Mouse (Mus musculus) limb, embryonic 11.5 days (tissue): ENCODE results near the gene Tns1. TPM values are rescaled to one million over a fixed set of nuclear protein-coding genes. Genes with fewer than 3 reads are reported as not detected.
A peak's percentile ranks its signal among the peaks of the same experiment; 100 is the strongest.

ENCODE experiments used
- ATAC-seq: fragments of 200-750 bp; cut with Nextera tagmentation; 2 replicates; pipeline ENCODE4 v1.8.0; 2017; ENCODE audit warnings: low read depth; ENCODE audit not compliant: insufficient number of reproducible peaks, low FRiP score, low TSS enrichment
- DNase-seq: peaks from one replicate; pipeline ENCODE4 v3.0.0-alpha.2; 2015; ENCODE audit warnings: low spot score
- H3K27ac ChIP-seq: fragments of 300-500 bp; sonication (generic); replicated peaks from 2 replicates; pipeline ENCODE4 v1.5.1; 2014; ENCODE audit warnings: low read depth, mild to moderate bottlenecking, low read length
- H3K27me3 ChIP-seq: fragments of 300-500 bp; sonication (generic); 2 replicates; pipeline ENCODE4 v1.6.1; 2014; ENCODE audit warnings: mild to moderate bottlenecking, low read length, mixed read lengths; ENCODE audit not compliant: control insufficient read depth, insufficient read depth
- H3K36me3 ChIP-seq: fragments of 300-500 bp; sonication (generic); 2 replicates; pipeline ENCODE4 v1.6.1; 2014; ENCODE audit warnings: mild to moderate bottlenecking, low read length, moderate library complexity, mixed read lengths; ENCODE audit not compliant: control insufficient read depth, insufficient read depth
- H3K4me1 ChIP-seq: fragments of 300-500 bp; sonication (generic); 2 replicates; pipeline ENCODE4 v1.6.1; 2014; ENCODE audit warnings: low read length, mixed read lengths; ENCODE audit not compliant: control insufficient read depth, insufficient read depth
- H3K4me2 ChIP-seq: fragments of 300-500 bp; sonication (generic); 2 replicates; pipeline ENCODE4 v1.6.1; 2014; ENCODE audit warnings: low read depth, mild to moderate bottlenecking, moderate library complexity; ENCODE audit not compliant: severe bottlenecking
- H3K4me3 ChIP-seq: fragments of 300-500 bp; sonication (generic); 2 replicates; pipeline ENCODE4 v1.5.1; 2014; ENCODE audit warnings: low read depth, low read length
- H3K9ac ChIP-seq: fragments of 300-500 bp; sonication (generic); 2 replicates; pipeline ENCODE4 v1.6.1; 2014; ENCODE audit warnings: mild to moderate bottlenecking, low read length
- H3K9me3 ChIP-seq: fragments of 300-500 bp; sonication (generic); 2 replicates; pipeline ENCODE4 v1.6.1; 2016; ENCODE audit warnings: low read length; ENCODE audit not compliant: control insufficient read depth
- WGBS: fragments of 180-500 bp; shearing (Covaris S2); extraction: QIAGEN DNeasy Blood & Tissue Kit; methylation state at CpG from one replicate; pipeline ENCODE4 v1.1.7; 2014; 5-methylcytosine and 5-hydroxymethylcytosine counted together
- polyA plus RNA-seq: library from polyadenylated mRNA; unstranded; fragments of >200 nt; fragmentation: Nextera tagmentation; extraction: Ambion mirVana; gene quantifications from 2 replicates; pipeline ENCODE4 v1.2.1, GENCODE M21; 2014

Tns1 gene
- polyA plus RNA-seq, 1 experiment from 2014 or later: 36.9 TPM

- no peak overlapping the region for H3K4me2 ChIP-seq
- 74% methylated on average over 3 of the region's 3 CpGs for WGBS
- no peaks in the 10 kb centered on the region for H3K4me1 ChIP-seq
- H3K27ac ChIP-seq: no peak overlapping the region
- H3K9ac ChIP-seq: no peak overlapping the region
- H3K27me3 ChIP-seq: no peaks in the 10 kb centered on the region
- no peak for ATAC-seq
- H3K36me3 ChIP-seq: peaks cover 6% of the 10 kb centered on the region
- DNase-seq: no peak
- H3K9me3 ChIP-seq: no peaks in the 10 kb centered on the region
- no peak overlapping the region for H3K4me3 ChIP-seq
Observed at GRCm38 (mm10) chr1:73979214-73979613, 145.0 kb downstream of the Tns1 start.

- Histone ChIP-seq H3K27ac (no peak overlapping the region), H3K9ac (no peak overlapping the region), H3K4me2 (no peak overlapping the region), H3K4me3 (no peak overlapping the region), H3K4me1 (peaks cover 4% of the 10 kb centered on the region; the same call in 1 of the 2 replicates), H3K36me3 (peaks cover 6% of the 10 kb centered on the region), H3K9me3 (no peaks in the 10 kb centered on the region), H3K27me3 (no peaks in the 10 kb centered on the region)
- DNase-seq: no peak
- no peak for ATAC-seq
- WGBS: 100% methylated on average over 1 of the region's 1 CpGs
Observed at GRCm38 (mm10) chr1:73978576-73978975, 145.7 kb downstream of the Tns1 start.

- Histone ChIP-seq H3K9ac (no peak overlapping the region), H3K4me1 (peaks cover 23% of the 10 kb centered on the region), H3K27ac (no peak overlapping the region), H3K4me3 (no peak overlapping the region), H3K27me3 (no peaks in the 10 kb centered on the region), H3K4me2 (no peak overlapping the region), H3K36me3 (no peaks in the 10 kb centered on the region), H3K9me3 (no peaks in the 10 kb centered on the region)
- ATAC-seq (no peak), DNase-seq (no peak)
- WGBS: 57% methylated on average over 9 of the region's 9 CpGs
Observed at GRCm38 (mm10) chr1:73973992-73974391, 150.3 kb downstream of the Tns1 start.

- Histone ChIP-seq H3K27me3 (no peaks in the 10 kb centered on the region), H3K36me3 (no peaks in the 10 kb centered on the region; the same call in 1 of the 2 replicates), H3K4me1 (peaks cover 33% of the 10 kb centered on the region), H3K9me3 (no peaks in the 10 kb centered on the region), H3K4me2 (no peak overlapping the region), H3K9ac (no peak overlapping the region), H3K27ac (no peak overlapping the region), H3K4me3 (no peak overlapping the region)
- ATAC-seq (no peak), DNase-seq (no peak)
- 46% methylated on average over 5 of the region's 5 CpGs for WGBS
Observed at GRCm38 (mm10) chr1:73972726-73973125, 151.5 kb downstream of the Tns1 start.

DNA sequence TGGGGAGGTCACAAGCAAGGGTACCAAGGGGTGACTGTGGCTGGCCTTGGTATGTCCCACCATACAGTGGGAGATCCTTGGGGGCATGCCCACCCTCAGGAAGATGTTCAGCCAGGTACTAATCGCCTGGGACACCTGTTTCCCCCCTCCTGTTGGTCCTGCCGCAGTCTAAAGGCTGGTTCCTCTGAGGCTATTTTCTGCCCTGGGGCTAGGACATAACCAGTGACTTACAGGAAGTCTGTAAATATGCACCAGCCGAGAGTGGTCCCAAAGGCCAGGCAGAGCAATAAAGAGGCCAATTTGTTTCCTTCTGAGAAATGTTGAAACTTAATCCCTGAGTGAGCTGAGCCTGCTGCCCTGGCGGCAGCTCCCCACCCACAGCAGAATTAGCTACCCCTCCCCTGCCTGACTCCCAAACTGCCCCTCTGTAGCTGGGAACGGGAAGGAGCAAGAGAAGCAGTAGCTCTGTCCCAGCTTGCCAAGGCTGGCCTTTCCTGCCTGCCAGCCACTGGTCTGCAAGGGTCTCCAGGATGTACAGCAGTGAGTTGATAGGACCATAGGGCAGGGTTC is 154.0 kb downstream of the Tns1 start:
- Histone ChIP-seq H3K9ac (no peak overlapping the region), H3K9me3 (no peaks in the 10 kb centered on the region), H3K4me2 (peak overlapping the region; percentile 12; the same call in 1 of the 2 replicates), H3K4me1 (peaks cover 41% of the 10 kb centered on the region), H3K4me3 (no peak overlapping the region), H3K27me3 (no peaks in the 10 kb centered on the region), H3K27ac (peak overlapping the region; percentile 52; the same call in 1 of the 2 replicates), H3K36me3 (no peaks in the 10 kb centered on the region; the same call in 1 of the 2 replicates)
- DNase-seq (peak; percentile 64), ATAC-seq (peak; percentile 54; the same call in 1 of the 2 replicates)
- WGBS: 1% methylated on average over 5 of the region's 5 CpGs

DNA sequence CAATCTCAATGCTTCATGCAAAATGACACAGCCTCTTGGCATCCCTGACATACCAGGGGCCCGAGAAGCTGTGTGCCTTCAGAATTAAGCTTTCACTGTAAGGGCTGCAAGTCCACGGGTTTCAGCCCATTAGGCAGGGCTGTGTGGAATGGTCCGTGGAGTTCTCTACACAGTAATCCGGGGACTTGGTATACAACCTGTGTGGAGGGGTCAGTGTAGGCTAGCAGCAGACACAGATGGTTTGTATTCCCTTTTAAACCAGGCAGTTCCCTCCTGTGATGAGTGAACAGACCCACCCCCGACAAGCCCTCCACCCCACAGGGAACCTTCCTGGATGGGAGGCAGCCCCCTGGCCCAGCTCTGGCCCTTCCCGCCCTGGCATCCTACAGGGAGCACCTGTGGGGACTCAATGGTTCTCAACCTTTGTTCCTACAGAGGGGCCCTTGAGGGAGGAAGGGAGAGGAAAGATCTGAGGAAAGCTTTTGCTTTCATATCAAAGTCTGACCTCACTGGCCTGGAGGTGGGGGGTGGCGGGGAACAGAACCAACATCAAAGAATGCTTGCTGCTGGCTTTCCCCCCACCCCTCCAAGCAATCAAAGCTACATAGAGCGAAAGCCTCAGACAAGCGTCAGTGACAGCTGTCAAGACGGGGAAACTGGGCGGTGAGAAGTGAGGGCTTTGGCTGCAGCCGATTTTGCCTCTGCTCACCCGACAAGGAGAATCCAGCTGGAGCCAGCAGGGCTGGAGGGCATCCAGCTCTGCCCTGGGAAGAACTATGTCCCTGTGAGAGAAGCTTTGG is 155.3 kb downstream of the Tns1 start:
- WGBS: 5% methylated on average over 13 of the region's 13 CpGs
- peak; percentile 44 for DNase-seq

GRCm38 (mm10) chr1:73966411-73967238 is 157.6 kb downstream of the Tns1 start:
- no peak overlapping the region for H3K9ac ChIP-seq
- no peak for ATAC-seq
- no peaks in the 10 kb centered on the region; the same call in 1 of the 2 replicates for H3K36me3 ChIP-seq
- no peak overlapping the region for H3K27ac ChIP-seq
- no peak overlapping the region for H3K4me3 ChIP-seq
- no peak overlapping the region for H3K4me2 ChIP-seq
- peaks cover 54% of the 10 kb centered on the region for H3K4me1 ChIP-seq
- DNase-seq: no peak
- 64% methylated on average over 12 of the region's 12 CpGs for WGBS
- H3K27me3 ChIP-seq: no peaks in the 10 kb centered on the region
- H3K9me3 ChIP-seq: no peaks in the 10 kb centered on the region

More for the DNA sequence above, 155.3 kb downstream of the Tns1 start:
- H3K27me3 ChIP-seq: no peaks in the 10 kb centered on the region
- no peak for ATAC-seq
- 0 out of 2 replicates have a peak overlapping the region, but pooled peaks have one; percentile 21 for H3K27ac ChIP-seq
- no peak overlapping the region for H3K4me3 ChIP-seq
- H3K4me2 ChIP-seq: no peak overlapping the region; the same call in 1 of the 2 replicates
- H3K9me3 ChIP-seq: no peaks in the 10 kb centered on the region
- H3K9ac ChIP-seq: no peak overlapping the region
- H3K4me1 ChIP-seq: peaks cover 41% of the 10 kb centered on the region
- no peaks in the 10 kb centered on the region; the same call in 1 of the 2 replicates for H3K36me3 ChIP-seq

DNA sequence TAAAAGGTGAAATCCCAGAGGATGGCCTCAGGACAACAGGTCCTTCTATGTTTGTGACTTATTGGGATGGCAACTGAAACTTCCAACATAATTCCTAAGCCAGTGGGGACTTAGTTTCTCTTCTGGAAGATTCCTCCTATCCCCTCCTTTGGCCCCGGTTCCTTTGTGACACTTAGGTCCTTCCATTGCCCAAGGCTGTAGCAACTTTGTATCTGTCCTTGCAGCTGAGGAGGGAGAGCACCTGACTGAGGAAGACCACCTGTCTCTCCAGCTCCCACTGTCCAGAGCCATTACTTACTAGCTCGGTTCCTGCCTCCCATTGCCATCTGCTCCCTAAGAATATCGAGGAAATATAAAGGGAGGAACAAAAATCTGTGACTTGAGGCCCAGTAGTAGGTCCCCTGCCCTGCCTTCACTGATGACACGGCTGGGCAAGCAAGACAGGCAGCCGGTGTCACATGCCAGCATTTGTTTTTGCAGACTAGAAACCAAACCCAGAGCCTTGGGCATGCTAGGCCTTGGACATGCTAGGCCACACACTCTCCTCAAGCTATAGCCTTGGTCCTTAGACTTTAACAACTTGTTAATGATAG is 160.0 kb downstream of the Tns1 start:
- H3K9me3 ChIP-seq: no peaks in the 10 kb centered on the region
- no peaks in the 10 kb centered on the region for H3K27me3 ChIP-seq
- H3K4me3 ChIP-seq: no peak overlapping the region
- no peaks in the 10 kb centered on the region; the same call in 1 of the 2 replicates for H3K36me3 ChIP-seq
- H3K9ac ChIP-seq: no peak overlapping the region
- no peak for ATAC-seq
- H3K4me1 ChIP-seq: peaks cover 41% of the 10 kb centered on the region
- WGBS: 85% methylated on average over 5 of the region's 5 CpGs
- no peak for DNase-seq
- H3K4me2 ChIP-seq: no peak overlapping the region
- H3K27ac ChIP-seq: no peak overlapping the region
